Mouse (Mus musculus) lung, postnatal 0 days (tissue): ENCODE results near the gene Rras2.

Source experiments
- CTCF ChIP-seq: IDR thresholded peaks from 2 replicates; pipeline ENCODE4 v1.5.1; 2016; ENCODE audit warnings: antibody characterized with exemption, mild to moderate bottlenecking
- EP300 ChIP-seq: IDR thresholded peaks from 2 replicates; pipeline ENCODE4 v1.6.1; 2016; ENCODE audit warnings: antibody characterized with exemption, mild to moderate bottlenecking, control low read depth

- TF ChIP-seq CTCF (no peak), EP300 (no peak)
Observed at GRCm38 (mm10) chr7:114045814-114046213, 71.8 kb downstream of the Rras2 start.
